Mouse (Mus musculus): ENCODE measurements around the gene Casc3. TPM values are rescaled to one million over a fixed set of nuclear protein-coding genes. Genes with fewer than 3 reads are reported as not detected.
A peak's percentile ranks its signal among the peaks of the same experiment; 100 is the strongest.

Gene Casc3
- total and polyA plus RNA-seq, 3 experiments: 14.4 to 71.7 (median 16.7) TPM

GRCm38 (mm10) chr11:98797306-98797705 lies 7.4 kb upstream of the Casc3 start:
- Histone ChIP-seq H3K79me2 (replicated peaks; ENCODE audit: control insufficient read depth, extremely low read depth, insufficient read depth, poor library complexity, severe bottlenecking) (peaks cover 32% of the 10 kb centered on the region), H3K4me2 (ENCODE audit: insufficient read depth, low read depth, poor library complexity, severe bottlenecking) (peak overlapping the region; percentile 79), H3K9me3 (replicated peaks; ENCODE audit: low read length) (no peaks in the 10 kb centered on the region), H3K27ac (ENCODE audit: insufficient read depth, low read depth) (peak overlapping the region; percentile 18; the same call in 1 of the 2 replicates), H3K9ac (ENCODE audit: insufficient read depth, low read depth) (peak overlapping the region; percentile 100), H3K27me3 (replicated peaks) (no peaks in the 10 kb centered on the region), H3K4me1 (ENCODE audit: control insufficient read depth in 1 of 2, insufficient read depth in 2 of 2) (peaks cover 6 to 38% of the 10 kb centered on the region in 2 experiments), H3K4me3 (replicated peaks in 1 of 3; ENCODE audit: low read depth in 2 of 3, low read length in 2 of 3, poor library complexity in 1 of 3) (peak overlapping the region; percentile 77 to 81 (median 79)), H3K36me3 (replicated peaks in 1 of 2; ENCODE audit: control insufficient read depth in 1 of 2, insufficient read depth in 1 of 2, low read length in 1 of 2) (peaks cover 25 to 46% of the 10 kb centered on the region in 2 experiments)
- dilution Hi-C loops (cut with MboI; ENCODE audit: extremely low pct_ligation_motif_present, extremely low pct_unique_long_range_greater_than_20kb, low sequenced_read_pairs): no loop called here
- DNase-seq (ENCODE audit: extremely low read depth): no peak
- in situ Hi-C loops (cut with MboI; ENCODE audit: low pct_ligation_motif_present, low pct_unique_long_range_greater_than_20kb, low sequenced_read_pairs): no loop called here
- no peak for TF ChIP-seq NELFE (IDR thresholded peaks at IDR 0.05; ENCODE audit: low read depth, low read length)
- no peak for TF ChIP-seq PAX5 (IDR thresholded peaks at IDR 0.05; ENCODE audit: low read length)

DNA sequence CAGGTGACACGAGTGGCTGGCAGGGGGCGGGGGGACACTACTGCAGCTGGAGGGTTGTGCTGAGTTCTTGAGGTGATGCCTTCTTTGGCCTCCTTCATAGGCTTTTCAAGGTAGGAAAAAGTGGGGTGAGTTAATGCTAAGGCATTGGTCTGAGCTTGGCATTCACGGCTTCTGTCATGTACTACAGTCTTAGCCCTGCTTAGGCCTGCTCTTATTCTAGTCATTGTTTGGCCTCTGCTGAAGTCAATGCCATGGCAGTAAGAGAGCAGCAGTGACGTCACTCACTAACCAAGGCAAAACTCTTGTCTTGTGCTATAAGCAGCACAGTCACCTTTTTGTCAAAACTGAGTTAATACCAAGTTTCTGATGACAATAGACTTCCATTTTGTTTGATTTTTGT lies 6.8 kb upstream of the Casc3 start:
- no peaks in the 10 kb centered on the region for H3K9me3 ChIP-seq (replicated peaks; ENCODE audit: low read length)
- peak overlapping the region; percentile 100; the same call in 1 of the 2 replicates for H3K9ac ChIP-seq (ENCODE audit: insufficient read depth, low read depth)
- H3K36me3 ChIP-seq (replicated peaks in 1 of 2; ENCODE audit: control insufficient read depth in 1 of 2, insufficient read depth in 1 of 2, low read length in 1 of 2): peaks cover 27 to 51% of the 10 kb centered on the region in 2 experiments
- dilution Hi-C loops (cut with MboI; ENCODE audit: extremely low pct_ligation_motif_present, extremely low pct_unique_long_range_greater_than_20kb, low sequenced_read_pairs) (no loop called here), in situ Hi-C loops (cut with MboI; ENCODE audit: low pct_ligation_motif_present, low pct_unique_long_range_greater_than_20kb, low sequenced_read_pairs) (no loop called here)
- no peak for DNase-seq (ENCODE audit: extremely low read depth)
- TF ChIP-seq KAT2A (IDR thresholded peaks at IDR 0.05; ENCODE audit: insufficient replicate concordance, low read length): no peak
- no peak for TF ChIP-seq RCOR1 (conservative IDR thresholded peaks at IDR 0.05; ENCODE audit: low read depth, low read length)
- no peak for TF ChIP-seq USF2 (conservative IDR thresholded peaks at IDR 0.05; ENCODE audit: low read depth, low read length)
- TF ChIP-seq MAZ (IDR thresholded peaks at IDR 0.05; ENCODE audit: low read depth, low read length): no peak
- no peak for TF ChIP-seq MXI1 (IDR thresholded peaks at IDR 0.05; ENCODE audit: low read depth, low read length)
- no peak for TF ChIP-seq MAX (IDR thresholded peaks at IDR 0.05; ENCODE audit: low read length)
- H3K27ac ChIP-seq (ENCODE audit: insufficient read depth, low read depth): peak overlapping the region; percentile 18; the same call in 1 of the 2 replicates
- H3K4me3 ChIP-seq (replicated peaks in 1 of 3; ENCODE audit: low read depth in 2 of 3, low read length in 2 of 3, poor library complexity in 1 of 3): peak overlapping the region in 1 of 3 experiments; percentile 77
- H3K4me1 ChIP-seq (ENCODE audit: control insufficient read depth in 1 of 2, insufficient read depth in 2 of 2): peaks cover 6 to 32% of the 10 kb centered on the region in 2 experiments
- H3K27me3 ChIP-seq (replicated peaks): no peaks in the 10 kb centered on the region
- H3K4me2 ChIP-seq (ENCODE audit: insufficient read depth, low read depth, poor library complexity, severe bottlenecking): peak overlapping the region; percentile 79
- peaks cover 32% of the 10 kb centered on the region for H3K79me2 ChIP-seq (replicated peaks; ENCODE audit: control insufficient read depth, extremely low read depth, insufficient read depth, poor library complexity, severe bottlenecking)

DNA sequence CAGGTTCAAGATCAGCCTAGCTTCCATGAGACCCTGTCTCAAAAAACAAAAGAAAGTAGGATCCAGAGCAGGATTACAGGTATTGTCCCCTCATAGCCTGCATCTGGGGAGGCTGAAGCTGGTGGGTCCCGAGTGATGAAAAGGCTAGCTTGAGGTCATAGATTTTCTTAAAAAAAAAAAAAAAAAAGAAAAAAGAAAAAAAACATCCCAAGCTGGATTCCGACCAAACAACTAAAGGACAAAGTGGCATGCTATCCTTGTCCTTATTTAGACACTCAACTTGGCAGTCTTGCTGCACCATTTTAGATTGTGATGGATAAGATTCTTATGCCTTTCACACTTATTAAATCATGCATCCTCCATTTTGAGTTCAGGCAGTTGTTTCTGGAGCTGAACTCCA lies 3.7 kb downstream of the Casc3 start:
- dilution Hi-C loops (cut with MboI; ENCODE audit: extremely low pct_ligation_motif_present, extremely low pct_unique_long_range_greater_than_20kb, low sequenced_read_pairs): no loop called here
- DNase-seq (ENCODE audit: extremely low read depth): no peak
- Histone ChIP-seq H3K36me3 (replicated peaks in 1 of 2; ENCODE audit: control insufficient read depth in 1 of 2, insufficient read depth in 1 of 2, low read length in 1 of 2) (peaks cover 40 to 73% of the 10 kb centered on the region in 2 experiments), H3K9ac (ENCODE audit: insufficient read depth, low read depth) (peak overlapping the region; percentile 96), H3K9me3 (replicated peaks; ENCODE audit: low read length) (no peaks in the 10 kb centered on the region), H3K27ac (ENCODE audit: insufficient read depth, low read depth) (no peak overlapping the region), H3K4me1 (ENCODE audit: control insufficient read depth in 1 of 2, insufficient read depth in 2 of 2) (peaks cover 2 to 65% of the 10 kb centered on the region in 2 experiments; a peak in 3 of 4 replicates), H3K4me2 (ENCODE audit: insufficient read depth, low read depth, poor library complexity, severe bottlenecking) (peak overlapping the region; percentile 76; the same call in 1 of the 2 replicates), H3K79me2 (replicated peaks; ENCODE audit: control insufficient read depth, extremely low read depth, insufficient read depth, poor library complexity, severe bottlenecking) (peaks cover 31% of the 10 kb centered on the region), H3K4me3 (replicated peaks in 1 of 3; ENCODE audit: low read depth in 2 of 3, low read length in 2 of 3, poor library complexity in 1 of 3) (no peak overlapping the region), H3K27me3 (replicated peaks) (no peaks in the 10 kb centered on the region)
- TF ChIP-seq ZNF384 (IDR thresholded peaks at IDR 0.05; ENCODE audit: low read depth, low read length) (peak; percentile 52; the same call in 1 of the 2 replicates), CHD1 (IDR thresholded peaks at IDR 0.05; ENCODE audit: low read depth, low read length) (no peak)
- in situ Hi-C loops (cut with MboI; ENCODE audit: low pct_ligation_motif_present, low pct_unique_long_range_greater_than_20kb, low sequenced_read_pairs): no loop called here

All from CH12.LX (cell line).